Mouse (Mus musculus): ENCODE results near the gene Pdpk1.
"Not testable (repeated sequence)": the region's sequence is repeated elsewhere in the genome, so short reads cannot be mapped to it uniquely, and the experiment has no call there.

Pdpk1 gene

DNA sequence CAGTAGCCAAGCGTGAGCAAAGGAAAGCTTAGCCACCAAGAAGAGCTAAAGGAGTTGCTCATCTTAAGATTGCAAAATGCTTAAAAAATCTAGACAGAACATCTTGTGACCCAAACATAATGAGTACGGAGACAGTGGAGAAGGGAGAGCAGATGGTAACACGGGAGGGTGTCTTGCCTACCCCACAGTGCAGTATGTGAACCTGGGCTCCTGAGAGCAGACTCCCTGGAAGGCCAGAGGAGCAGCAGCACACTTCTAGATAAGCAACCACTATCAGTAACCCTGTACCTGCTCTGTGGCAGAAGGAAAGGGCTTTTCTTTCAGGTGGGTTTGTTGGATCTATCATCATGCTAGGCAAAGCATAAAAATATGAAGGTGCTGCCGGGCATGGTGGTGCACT, 37.7 kb downstream of the Pdpk1 start:
- DNase-seq (ENCODE audit: low spot score) = no peak

DNA sequence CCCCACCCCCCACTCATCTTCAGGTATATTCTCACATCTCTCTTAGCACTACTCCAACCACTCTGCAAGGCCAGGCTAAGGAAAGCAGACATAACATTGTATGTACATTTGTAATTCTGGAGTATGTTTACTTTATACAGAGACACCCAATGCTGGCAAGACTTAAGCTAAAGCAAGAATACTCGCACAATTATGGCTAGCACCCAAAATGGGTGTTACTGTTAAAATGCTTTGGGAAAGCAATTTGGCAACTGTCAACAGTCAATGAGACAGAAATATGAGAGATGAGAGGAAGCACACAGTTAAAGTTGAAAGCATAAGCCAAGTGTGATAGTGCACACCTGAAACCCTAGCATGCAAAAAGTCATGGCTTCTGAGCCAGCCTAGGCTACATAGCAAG, 39.5 kb downstream of the Pdpk1 start:
- no peak for DNase-seq (ENCODE audit: low spot score)

DNA sequence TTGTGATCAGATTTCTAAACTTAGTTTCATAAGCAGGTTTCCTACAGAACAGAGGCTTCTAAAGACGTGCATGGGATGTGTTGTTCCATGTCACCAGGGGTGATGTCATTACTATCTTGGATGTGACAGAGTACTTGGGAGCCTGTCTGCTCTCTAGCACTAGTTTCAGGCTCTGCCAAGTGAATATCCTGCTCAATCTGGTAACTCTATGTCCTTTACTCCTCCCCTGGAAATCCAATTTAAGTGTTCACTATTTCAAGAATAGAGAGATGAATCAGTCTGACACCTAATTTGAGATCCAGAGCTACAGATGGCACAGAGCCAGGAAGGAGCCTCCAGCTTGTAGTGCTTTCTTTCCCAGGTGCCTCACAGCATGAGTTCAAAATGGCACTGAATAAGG, 41.8 kb downstream of the Pdpk1 start:
- DNase-seq (ENCODE audit: low spot score) = no peak

DNA sequence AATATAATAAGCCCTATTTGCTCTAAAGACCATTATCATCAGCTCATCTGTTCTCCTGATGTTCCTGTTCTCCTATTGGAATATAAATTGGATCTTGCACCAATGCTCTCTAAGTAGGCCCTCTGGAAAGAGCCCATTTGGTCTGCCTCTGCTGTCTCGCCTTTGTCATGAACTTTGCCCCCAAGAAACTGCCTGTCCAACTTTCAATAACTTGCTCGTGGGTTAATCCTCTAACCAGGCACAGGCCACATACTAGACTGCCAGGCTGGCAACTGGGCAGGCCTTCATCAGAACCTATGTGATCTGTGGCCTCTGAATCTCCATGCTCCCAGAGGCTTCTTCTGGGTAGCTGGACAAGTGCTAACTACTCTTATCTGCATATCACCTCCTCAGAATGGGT, 45.6 kb downstream of the Pdpk1 start:
- DNase-seq (ENCODE audit: low spot score) = no peak

DNA sequence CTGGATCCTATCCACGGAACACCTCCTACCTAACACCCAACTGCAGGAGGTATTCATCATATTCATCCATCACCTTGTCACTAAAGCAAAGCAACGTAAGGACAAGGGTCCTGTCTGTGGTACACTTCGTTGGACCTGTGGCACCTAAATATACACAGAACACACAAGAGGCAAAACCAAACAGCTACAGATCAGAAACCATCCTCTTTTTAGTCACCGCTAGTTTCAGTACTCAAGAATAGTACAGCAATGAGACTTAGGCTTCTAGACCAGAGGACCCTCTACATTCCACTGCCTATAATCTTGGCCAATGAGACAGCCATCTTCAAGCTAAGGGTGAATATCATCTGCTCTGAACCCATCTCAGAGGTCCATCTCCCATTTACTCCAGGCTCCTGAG, 52.4 kb downstream of the Pdpk1 start:
- DNase-seq (ENCODE audit: low spot score) = no peak

DNA sequence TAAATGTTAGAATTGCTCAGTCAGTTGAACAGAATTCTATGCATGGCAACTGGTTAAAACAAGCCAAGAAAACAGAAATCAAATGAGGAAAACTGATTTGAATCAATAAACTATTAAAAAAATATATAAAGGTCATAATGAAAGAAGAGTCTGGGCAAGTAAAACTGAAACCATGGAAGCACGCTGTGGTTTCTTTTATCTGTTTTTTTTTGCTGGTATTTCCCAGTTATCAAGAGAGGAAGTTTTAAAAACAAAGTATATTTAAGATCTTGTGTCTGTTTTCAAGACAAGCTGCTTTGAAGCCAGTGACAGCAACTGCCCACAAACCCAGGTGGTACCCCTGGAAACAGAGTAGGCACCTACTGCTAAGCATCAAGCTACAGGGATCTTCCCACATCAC, 60.1 kb downstream of the Pdpk1 start:
- DNase-seq (ENCODE audit: low spot score) = no peak

DNA sequence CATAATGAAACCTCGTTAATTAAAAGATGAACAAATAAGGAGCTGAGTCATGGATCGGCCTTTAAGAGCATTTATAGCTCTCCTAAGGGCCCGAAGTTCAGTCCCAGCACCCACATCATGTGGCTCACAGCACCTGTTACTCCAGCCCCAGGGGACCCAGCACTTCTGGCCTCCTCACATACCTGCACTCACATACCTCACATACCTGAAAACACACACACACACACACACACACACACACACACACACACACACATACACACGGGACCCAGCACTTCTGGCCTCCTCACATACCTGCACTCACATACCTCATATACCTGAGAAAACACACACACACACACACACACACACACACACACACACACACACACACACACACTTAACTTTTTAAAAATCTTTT, 64.3 kb downstream of the Pdpk1 start:
- DNase-seq (ENCODE audit: low spot score) = not testable (repeated sequence)

DNA sequence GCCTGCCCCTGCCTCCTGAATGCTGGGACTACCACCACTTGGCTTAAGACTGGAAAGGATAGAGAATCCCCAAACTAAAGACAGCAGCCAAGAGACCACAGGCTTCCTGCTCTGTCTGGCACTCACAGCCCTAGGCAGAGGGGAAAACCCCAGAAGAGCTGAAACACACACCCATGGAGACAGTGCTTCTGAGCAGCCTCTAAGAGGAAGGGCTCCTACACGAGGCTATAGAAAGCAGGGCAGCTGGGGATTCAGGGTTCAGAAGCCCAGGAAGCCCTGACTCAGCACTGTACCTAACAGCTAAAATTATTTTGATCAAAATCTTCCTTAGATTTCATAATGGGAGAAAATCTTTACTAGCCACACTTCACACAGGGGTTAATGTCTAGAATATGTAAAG, 66.1 kb downstream of the Pdpk1 start:
- no peak for DNase-seq (ENCODE audit: low spot score)

DNA sequence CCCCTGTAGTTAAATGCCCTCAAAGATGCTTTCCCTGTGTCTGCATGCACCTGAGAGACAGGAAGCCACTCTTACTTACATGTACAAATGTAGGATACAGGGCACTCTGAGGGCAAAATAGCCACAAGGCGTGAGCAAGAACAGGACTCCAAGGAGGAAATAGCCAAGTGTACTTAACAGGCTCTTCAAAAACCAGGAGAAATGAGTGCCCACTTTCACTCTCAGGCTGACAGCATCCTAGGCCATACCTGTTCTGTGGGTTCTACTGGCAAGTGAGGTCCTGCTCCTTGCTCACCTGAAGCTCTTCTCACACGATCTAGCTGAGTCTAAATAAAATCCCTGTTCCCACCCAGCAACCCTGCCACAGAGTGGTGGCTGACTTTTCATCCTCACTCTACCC, 73.6 kb downstream of the Pdpk1 start:
- DNase-seq (ENCODE audit: low spot score) = no peak

DNA sequence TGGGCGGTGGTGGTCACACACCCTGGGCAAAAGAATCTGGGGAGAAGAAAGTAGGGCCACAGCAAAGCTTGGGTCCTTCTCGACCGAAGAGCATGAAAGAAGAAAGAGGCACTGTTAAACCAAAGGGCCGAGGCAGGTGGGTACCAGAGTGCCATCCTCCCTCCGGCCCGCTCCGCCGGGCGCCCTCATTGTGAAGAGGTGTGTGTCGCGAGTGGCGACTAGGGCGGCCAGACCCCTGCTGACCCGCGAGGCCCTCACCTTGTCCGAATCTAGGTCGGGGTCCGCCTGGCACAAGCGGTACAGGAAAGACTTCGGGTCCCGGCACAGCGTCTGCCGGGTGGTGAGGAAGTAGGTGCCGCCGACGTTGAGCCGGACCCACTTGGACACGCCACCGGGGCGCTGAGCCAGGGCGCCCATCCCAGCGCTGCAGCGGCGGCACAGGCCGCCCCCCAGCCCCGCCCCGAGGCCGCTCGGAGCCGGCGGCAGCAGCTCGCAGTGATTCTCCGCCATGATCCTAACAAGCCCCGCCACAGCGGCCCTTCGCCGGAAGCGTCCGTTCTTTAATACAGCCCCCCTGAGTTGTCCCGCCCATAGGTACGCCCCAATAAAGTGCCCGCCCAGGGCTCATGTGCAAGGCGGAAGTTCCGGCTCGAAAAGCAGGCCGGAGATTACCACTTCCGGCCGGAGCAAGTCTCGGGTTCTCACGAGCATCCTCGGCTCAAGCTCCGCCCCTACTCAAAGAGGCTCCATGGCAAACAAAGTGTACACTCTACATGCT, 77.6 kb downstream of the Pdpk1 start, which contains the start of gene Kctd5:
Gene Kctd5, minus strand, starts transcription at position 567 of the 778 bp plus-strand sequence.
- DNase-seq (ENCODE audit: low spot score) = peak; percentile 90

DNA sequence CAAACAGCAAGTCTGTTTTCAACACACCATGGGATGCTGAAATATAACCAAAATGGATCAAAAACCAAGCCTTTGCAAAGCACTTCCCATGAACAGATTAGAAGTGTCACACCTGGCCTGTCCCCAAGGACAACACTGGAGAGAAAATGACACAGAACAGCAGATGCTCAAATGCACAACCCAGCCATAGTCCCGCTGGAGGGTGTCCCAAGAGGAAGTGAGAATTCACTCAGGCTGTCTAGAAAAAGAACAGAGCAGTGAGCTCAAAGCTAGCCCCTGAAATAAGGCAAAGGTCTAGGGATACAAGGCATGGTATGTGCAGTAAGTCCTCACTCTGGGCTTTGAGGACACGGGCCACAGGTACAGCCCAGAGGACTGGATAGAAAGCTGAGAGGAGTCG, 81.2 kb downstream of the Pdpk1 start:
- DNase-seq (ENCODE audit: low spot score) = no peak

DNA sequence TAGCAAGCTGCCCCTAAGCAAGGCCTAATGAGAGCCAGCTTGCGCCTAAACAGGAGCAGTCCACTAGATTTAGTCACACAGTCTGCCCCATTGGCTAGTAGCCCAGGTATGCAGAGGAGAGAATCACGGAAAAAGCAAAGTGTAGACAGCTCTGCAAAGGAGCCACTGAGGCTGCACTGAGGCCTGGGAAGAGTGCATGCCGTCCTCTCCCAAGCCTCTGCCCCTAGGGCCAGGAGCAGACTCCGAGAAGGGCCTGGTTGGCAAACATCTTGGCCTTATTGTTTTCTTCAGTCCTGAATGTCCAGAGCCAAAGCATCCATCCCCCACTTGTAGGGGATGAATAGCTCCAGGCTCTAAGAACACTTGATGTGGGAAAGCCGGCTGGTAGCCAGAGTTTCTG, 82.5 kb downstream of the Pdpk1 start:
- no peak for DNase-seq (ENCODE audit: low spot score)

DNA sequence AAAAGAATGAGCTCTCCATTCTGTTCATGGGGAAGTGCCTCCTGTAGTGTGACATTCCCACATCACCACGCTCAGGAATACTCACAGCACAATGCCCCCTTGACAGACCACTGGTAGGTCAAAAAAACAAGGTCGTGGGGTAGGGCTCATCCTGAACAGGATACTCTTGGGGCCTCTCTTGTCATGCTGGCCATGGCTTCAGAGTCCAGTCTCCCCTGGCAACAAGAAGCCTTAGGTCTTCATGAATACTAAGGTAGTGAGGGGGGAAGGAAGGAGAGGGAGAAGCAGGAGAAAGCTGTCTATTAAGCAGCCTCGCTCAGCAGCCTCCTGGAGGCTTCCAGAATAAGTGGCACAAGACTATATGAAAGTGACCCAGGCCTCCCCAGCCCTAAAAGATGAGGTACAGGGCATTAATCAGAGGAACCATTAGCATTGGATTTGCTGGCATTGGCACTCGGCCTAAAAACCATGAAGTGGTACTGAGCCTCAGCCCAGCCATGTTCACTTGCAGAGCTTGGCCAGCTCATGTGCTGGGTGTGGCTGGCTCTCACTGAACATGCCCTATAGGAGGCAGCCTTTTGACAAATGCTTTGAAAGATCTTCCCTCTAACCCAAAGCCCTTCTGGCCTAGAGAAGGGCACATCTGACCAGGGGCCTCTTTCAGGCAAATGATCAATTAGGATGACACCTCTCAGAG, 88.1 kb downstream of the Pdpk1 start:
- no peak for DNase-seq (ENCODE audit: low spot score)

DNA sequence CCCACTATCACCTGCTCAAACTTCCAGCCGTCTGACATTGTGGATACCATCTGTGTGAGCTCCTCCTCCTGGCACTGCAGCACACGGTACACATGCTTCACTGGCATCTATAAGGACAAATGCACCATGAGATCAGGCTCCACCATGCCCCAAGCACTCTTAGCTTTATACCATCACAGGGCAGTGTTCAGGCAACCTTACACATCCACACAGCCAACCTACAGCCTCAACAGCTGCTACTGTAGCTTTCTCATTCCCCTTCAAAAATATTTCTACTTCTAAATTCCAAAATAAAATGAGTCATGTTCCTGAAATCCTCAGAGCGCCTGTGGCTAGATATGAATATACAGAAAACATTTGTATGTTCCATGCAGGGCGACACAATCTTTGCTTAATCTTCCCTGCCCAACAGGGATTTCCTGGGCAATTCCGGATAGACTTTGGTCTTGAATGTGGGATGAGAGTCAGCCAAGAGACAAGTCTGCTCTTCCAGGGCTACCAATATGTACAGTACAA, 92.9 kb downstream of the Pdpk1 start:
- no peak for DNase-seq (ENCODE audit: low spot score)

DNA sequence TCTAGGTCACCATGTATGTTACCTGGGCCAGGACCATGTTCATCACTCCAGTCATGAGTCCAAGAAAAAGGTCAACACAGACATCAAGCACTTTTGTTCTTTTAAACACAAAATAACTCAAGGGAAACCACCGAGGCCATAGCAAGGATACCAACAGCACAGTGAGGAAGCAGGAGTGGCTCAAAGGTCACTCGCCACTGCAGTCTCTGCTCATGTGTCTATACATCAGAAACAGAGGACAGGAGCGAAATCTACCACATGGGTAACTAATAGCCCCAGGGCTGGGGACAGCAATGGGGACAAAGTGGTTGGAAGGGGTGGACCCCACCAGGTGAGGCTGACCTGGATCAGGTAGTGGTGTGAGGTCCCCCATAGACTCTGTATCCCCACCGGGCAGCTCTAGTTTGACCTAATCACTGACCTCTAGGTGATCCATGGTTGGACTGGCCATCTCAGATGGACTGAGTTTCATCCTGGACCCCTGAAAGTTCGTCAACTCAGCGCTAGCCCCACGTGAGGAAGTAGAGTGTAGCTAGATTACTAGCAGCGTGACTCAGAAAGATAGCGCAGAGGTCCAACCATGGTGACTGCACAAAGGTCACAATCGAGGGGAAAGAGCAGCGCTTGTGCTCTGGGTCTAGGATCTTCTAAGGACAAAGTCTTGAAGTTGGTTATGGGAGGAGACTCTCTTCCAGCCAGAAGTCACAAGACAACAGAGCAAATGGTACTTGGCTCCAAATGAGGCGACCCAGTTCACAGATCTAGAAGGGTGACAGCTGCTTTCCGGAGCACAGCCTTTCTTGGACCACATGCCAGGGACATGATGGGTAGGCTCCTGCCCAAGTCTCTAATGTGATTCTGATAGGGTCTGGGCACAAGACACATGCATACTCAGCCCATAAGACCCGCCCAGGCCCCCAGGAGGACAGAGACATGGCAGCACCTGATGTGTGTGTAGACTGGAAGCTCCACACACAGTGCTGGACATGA, 93.8 kb downstream of the Pdpk1 start:
- DNase-seq (ENCODE audit: low spot score) = no peak

DNA sequence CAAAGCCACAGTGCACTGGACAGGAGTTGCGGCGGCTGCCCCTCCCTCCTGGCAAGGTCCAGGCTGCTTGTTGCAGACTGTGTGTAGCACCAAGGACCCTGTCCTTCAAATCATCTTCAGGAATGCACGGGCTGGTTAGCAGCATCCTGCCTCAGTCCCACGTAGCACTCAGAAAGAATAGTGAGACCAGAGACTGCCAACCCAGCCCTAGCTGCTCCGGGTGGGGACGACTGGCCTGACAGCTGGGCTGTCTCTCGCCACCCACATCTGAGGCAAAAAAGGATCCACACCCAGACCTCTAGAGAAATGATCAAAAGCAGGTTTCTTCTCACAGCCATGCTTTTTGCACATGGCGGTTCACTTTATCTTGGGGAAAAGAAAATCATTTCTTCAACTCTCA, 101.7 kb downstream of the Pdpk1 start:
- no peak for DNase-seq (ENCODE audit: low spot score)

DNA sequence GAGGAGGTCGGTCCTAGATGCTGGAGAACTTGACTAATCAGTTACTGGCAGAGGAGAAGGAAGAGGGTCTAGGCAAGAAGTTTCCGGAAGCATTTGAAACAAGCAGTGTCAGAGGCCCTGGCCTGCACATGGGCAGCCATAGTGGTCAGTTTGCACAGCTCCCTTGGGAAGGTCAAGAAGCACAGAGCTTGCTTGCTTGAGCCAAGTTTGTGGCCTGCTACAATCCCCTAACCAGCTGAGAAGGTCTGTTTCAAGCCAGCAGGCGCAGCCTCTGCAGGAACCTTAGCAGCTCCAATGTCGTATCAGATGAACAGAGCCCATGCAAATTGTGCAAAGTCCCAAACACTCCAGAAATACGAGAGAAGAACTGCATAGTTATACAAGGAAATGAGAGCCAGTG, 102.7 kb downstream of the Pdpk1 start:
- no peak for DNase-seq (ENCODE audit: low spot score)

DNA sequence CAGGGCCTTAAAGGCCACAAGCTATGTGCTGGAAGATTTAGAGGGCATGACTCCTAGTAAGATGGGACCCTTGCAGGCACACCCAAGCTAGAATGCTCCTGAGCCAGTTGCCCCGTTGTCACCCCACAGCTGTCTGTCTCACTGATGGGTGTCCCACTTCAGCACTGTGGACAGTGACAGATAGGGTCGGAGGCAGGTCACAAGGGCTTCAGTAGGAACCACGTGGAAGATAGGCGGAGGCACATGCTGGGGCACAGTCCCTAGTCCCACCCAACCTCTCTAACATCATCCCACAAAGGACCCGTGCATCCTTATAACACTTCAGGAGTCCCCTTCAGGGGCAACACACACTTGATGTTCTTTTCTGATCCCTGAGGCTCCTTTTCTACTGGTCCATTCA, 104.7 kb downstream of the Pdpk1 start:
- DNase-seq (ENCODE audit: low spot score) = no peak

DNA sequence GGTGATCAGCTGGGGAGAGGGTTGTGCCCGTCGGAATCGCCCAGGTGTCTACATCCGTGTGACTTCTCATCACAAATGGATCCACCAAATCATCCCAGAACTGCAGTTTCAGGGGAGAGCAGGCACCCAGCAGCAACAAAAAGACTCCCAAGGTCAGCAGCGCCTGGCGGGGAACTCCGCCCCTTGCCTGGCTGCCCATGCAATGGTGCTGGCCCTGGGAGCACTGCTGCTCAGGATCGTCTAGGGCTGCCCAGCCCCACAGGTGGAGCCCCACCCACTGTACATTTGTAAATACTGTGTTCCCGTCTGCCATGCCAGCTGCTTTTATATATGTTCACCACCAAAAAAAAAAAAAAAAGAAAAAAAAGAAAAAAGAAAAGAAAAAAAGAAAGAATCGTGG, 105.1 kb downstream of the Pdpk1 start:
- DNase-seq (ENCODE audit: low spot score) = no peak

DNA sequence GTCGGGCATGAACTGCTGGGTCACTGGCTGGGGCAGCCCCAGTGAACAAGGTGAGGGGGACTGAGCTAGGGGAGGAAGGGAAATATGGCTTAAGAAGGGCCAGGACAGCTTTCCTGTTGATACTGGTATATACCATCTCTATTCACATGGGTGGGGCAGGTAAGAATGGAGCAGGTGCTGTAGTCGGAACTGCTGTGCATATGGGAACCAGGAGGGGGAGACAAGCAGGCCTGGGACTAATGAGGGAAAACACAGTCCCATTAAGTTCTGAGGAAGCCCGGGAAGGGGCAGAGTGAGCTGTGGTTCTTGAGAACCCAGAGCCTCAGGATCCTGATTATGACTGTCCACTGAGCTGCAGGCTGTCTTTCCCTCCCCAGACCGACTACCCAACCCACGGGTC, 106.2 kb downstream of the Pdpk1 start:
- DNase-seq (ENCODE audit: low spot score) = no peak

DNA sequence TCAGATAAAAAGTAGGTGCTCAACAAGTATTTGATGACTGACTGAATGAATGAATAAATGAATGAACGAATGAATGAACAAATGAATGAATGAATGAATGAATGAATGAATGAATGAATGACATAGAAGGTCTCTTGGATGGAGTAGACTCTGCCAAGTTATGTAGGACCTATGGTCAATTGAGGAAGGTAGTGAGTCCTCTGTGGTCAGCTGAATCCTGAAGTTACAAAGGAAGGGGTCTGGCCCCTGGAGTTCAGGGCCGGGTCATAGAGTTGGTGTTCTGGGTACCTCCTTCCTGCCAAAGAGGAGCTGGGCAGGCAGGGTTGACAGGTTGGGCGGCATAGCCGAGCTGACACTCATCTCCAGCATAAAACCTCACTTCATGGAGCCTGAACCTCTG, 112.9 kb downstream of the Pdpk1 start, which contains the start of gene Prss27:
Gene Prss27, plus strand, starts transcription at position 301 of the 400 bp plus-strand sequence.
- DNase-seq (ENCODE audit: low spot score) = no peak

DNA sequence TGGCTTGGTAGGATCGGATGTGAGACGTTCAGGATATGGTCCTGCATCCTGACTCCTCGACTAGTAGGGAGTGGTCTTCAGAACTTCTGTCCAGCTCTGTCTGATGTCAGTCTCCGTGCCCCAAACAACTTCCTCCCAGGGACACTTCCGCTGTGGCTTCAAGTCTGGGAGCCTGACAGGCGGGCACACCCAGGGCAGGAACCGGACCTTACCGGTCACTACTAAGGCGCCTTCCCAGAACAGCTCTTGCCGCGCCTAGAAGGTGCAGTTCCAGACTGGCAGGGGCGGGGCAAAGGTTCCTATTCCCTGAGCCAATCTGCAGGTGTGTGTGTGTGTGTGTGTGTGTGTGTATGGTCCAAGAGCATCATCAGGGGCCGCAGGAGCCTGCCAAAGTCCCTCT, 113.4 kb downstream of the Pdpk1 start:
- DNase-seq (ENCODE audit: low spot score) = no peak

Measured in ovary, adult 18-20 months (tissue).